Mouse (Mus musculus): ENCODE results near the gene Atg2b. TPM values are rescaled to one million over a fixed set of nuclear protein-coding genes. Genes with fewer than 3 reads are reported as not detected.

The Atg2b gene
- total RNA-seq, 2 experiments from 2014 or later = 38.5 to 39.3 TPM

GRCm38 (mm10) chr12:105601586-105601985, 83.4 kb downstream of the Atg2b start:
- intact Hi-C loops (cut with DNase I) = loop anchor here (10.0 kb wide), 1 partner anchor 167 kb away; no protein-coding TSS in a partner anchor
- peak; percentile 73 for DNase-seq

DNA sequence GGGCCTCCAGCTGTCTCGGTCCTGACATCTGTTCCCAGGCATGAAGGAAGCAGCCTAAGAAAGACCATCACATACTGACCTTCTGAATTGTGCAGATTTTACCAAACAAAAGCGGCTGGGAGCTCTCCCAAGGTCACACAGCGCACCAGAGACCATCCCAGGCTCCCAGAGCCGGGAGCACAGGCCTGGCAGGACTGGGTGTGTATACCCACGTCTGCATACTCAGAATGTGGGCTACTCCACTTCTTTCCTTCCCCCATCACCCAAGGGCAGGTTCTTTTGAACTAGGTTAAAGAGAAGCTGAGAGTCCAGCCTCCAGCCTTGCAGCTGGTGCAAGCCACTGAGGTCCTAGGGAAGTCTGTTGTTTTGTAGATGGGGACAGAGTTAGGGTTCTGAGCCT, 85.9 kb downstream of the Atg2b start:
- no peak for DNase-seq
- intact Hi-C loops (cut with DNase I) = no loop called here

DNA sequence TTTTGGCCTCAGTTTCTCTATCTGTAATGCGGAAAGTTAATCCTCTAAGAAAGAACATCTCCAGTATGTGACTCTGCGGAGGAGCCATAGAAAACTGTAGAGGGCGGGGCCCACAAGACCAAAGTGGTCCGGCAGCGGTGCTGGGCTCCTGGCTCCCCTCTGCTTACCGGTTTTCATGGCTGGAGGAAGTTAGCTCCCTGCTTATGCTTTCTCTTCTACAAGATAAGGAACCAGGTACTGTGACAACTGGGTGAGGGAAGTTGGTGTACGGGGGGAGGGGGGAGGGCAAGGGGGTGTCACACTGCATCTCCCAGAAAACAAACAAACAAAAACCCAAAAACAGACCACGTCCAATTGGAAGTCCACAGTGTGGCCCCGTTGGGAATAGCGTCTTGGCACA, 86.5 kb downstream of the Atg2b start:
- DNase-seq = no peak
- intact Hi-C loops (cut with DNase I) = no loop called here

- DNase-seq = no peak
- intact Hi-C loops (cut with DNase I) = no loop called here
Measured at GRCm38 (mm10) chr12:105597135-105597534, 87.9 kb downstream of the Atg2b start.

- intact Hi-C loops (cut with DNase I) = loop anchor here (5.0 kb wide), 1 partner anchor 91 kb away; no protein-coding TSS in a partner anchor
- no peak for DNase-seq
Measured at GRCm38 (mm10) chr12:105593471-105593870, 91.5 kb downstream of the Atg2b start.

- intact Hi-C loops (cut with DNase I) = loop anchor here (5.0 kb wide), 1 partner anchor 90 kb away; no protein-coding TSS in a partner anchor
- DNase-seq = no peak
Measured at GRCm38 (mm10) chr12:105592361-105592761, 92.7 kb downstream of the Atg2b start.

- DNase-seq = no peak
- intact Hi-C loops (cut with DNase I) = loop anchor here (5.0 kb wide), 1 partner anchor 88 kb away; no protein-coding TSS in a partner anchor
Measured at GRCm38 (mm10) chr12:105590786-105591185, 94.2 kb downstream of the Atg2b start.

- no peak for DNase-seq
- intact Hi-C loops (cut with DNase I) = no loop called here
Measured at GRCm38 (mm10) chr12:105587526-105587925, 97.5 kb downstream of the Atg2b start.

DNA sequence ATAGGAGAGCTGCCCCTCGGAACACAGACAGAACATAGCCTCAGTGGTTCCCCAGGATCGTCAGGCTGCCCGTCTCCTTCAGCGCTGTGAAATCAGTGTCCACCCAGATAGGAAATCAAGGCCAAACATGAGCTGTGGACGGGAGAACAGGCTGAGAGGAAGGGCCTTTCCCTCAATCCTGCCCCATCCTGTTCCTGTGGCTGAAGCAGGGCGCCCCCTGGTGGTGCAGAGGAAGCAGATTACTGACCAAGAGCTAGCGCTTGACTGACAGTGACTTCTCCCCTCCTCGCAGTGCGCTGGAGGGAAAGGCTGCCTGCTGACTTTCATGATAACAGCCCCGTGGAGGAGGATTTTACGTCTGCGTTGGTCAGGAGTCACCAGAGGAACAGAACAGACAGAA, 100.2 kb downstream of the Atg2b start:
- intact Hi-C loops (cut with DNase I) = no loop called here
- peak; percentile 84 for DNase-seq

GRCm38 (mm10) chr12:105583484-105583883, 101.5 kb downstream of the Atg2b start:
- intact Hi-C loops (cut with DNase I) = no loop called here

GRCm38 (mm10) chr12:105582486-105582885, 102.5 kb downstream of the Atg2b start:
- intact Hi-C loops (cut with DNase I) = no loop called here
- no peak for DNase-seq

More at GRCm38 (mm10) chr12:105583484-105583883, 101.5 kb downstream of the Atg2b start:
- no peak for DNase-seq

GRCm38 (mm10) chr12:105580490-105580889, 104.5 kb downstream of the Atg2b start:
- intact Hi-C loops (cut with DNase I) = no loop called here
- DNase-seq = no peak

- no peak for DNase-seq
- intact Hi-C loops (cut with DNase I) = no loop called here
Measured at GRCm38 (mm10) chr12:105574356-105574755, 110.7 kb downstream of the Atg2b start.

DNA sequence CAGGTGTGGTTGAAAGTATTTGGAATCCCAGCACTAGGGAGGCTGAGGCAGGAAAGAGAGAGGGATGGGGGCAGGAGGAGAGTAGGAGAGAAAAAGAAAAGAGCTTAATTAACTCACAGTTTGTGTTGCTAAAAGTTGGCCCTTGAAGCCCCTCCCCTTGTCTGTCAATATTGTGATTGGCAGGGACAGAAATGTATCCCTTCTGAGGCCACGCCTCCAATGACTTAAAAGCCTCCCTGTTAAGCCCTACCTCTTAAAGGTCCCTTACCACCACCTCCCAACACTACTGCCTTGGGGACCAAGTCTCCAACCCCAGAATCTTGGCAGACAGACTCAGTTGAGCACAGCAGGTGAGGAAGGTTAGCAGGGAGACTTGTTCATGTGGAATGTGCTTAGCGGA, 112.4 kb downstream of the Atg2b start:
- DNase-seq = no peak
- intact Hi-C loops (cut with DNase I) = no loop called here

DNA sequence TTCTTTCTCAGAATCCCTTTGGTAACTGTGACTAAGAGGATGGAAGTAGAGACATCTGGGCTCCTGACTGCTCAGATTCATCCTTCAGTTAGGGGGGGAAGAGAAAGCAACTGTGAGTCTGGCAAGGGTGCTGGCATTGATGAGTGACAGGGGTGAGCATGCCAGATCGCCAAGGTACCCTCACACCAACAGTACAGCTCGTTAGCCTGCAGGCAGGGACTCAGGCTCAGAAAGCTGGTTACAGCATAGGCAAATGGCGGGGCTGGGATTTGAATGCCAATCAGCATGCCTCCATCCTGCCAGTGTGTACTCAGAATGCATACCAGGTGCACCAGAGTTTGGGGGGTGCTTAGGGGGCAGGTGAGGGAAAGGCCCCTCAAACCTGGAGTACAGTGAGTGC, 113.1 kb downstream of the Atg2b start:
- intact Hi-C loops (cut with DNase I) = no loop called here
- DNase-seq = no peak

Other genes starting within 250 kb of the Atg2b start
- 100 to 1,000 TPM; 210 to 211 TPM for gene D430019H16Rik, start 231.4 kb downstream of the Atg2b start, total RNA-seq (2021)
- under 1 TPM; 0.42 to 0.58 TPM for gene Bdkrb2, start 122.0 kb downstream of the Atg2b start, total RNA-seq (2021)
- not detected for gene Bdkrb1, start 82.1 kb downstream of the Atg2b start, total RNA-seq (2021)
- 10 to 100 TPM; 14.2 to 14.4 TPM for gene Gskip, start 382 bp downstream of the Atg2b start, total RNA-seq (2021)
- gene Ak7, start 20.8 kb upstream of the Atg2b start, total RNA-seq (2021) = 1 to 10 TPM; 1.4 TPM
- 100 to 1,000 TPM; 150 to 173 TPM for gene Papola, start 99.5 kb upstream of the Atg2b start, total RNA-seq (2021)